Mouse (Mus musculus): Measurements from ENCODE around the gene Olfr283. TPM values are rescaled to one million over a fixed set of nuclear protein-coding genes. Genes with fewer than 3 reads are reported as not detected.

Olfr283 gene
- polyA plus RNA-seq, 1 experiment from 2014 or later, result not detected

DNA sequence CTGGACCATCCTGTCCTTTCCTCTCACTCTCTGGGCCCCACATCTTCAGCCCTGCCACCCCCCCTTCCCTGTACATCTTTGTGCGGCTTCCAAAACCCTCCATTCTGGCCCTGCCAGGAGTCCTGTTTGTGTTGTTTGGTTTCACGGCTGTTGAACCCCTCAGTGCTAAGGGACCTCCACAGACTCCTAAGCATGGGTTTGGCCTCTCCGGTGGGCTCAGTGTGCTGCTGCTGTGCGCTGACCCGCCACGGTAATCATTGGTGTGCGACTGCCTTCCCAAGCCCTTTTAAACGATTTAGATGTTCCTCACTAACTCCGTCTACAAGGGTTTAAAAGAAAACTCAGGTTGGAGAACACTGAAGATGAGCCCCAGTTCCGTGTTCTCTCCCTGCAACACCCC, 21.6 kb upstream of the Olfr283 start:
- H3K27ac ChIP-seq (ENCODE audit: poor library complexity, severe bottlenecking), result no peak overlapping the region

DNA sequence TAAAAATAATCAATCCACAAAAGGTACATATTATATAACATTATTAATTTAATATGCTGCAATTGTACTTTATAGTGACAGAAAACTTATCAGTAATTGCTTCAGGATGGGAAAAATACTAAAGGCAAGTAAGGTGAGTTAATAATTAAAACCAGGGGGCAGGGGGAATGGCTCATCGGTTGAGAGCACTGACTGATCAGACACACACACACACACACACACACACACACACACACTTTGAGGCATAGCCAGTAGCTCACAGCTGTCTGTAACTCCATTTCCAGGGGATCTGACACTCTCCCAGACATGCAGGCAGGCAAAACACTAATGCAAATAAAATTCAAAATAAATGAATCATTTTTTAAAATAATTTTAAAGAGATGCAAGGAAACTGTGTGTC, 16.4 kb upstream of the Olfr283 start:
- 77% methylated on average over 1 of the region's 1 CpGs for WGBS
- ATAC-seq (ENCODE audit: insufficient number of reproducible peaks, low FRiP score), result no peak

More for the DNA sequence above, 21.6 kb upstream of the Olfr283 start:
- Histone ChIP-seq H3K9ac (no peak overlapping the region), H3K4me3 (no peak overlapping the region), H3K4me1 (replicated peaks) (no peaks in the 10 kb centered on the region), H3K27me3 (replicated peaks) (peaks cover 4% of the 10 kb centered on the region; the same call in 1 of the 2 replicates), H3K9me3 (replicated peaks) (peaks cover 3% of the 10 kb centered on the region; the same call in 1 of the 2 replicates), H3K4me2 (no peak overlapping the region), H3K36me3 (no peaks in the 10 kb centered on the region)
- 82% methylated on average over 10 of the region's 10 CpGs for WGBS
- ATAC-seq (ENCODE audit: insufficient number of reproducible peaks, low FRiP score), result no peak

DNA sequence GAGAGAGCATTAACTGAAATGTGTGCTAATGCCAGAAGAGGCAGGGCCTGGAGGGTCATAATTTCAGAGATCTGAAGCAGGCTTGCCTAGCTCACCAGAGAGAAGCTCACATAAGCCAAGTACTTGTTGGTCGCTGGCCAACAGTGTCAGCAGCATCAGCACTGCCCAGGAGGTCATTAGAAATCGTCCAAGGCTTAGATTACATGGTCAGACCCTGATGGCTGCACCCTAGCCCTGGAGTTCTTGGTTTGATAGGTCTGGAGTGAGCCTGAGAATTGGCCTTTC, 11.1 kb upstream of the Olfr283 start:
- WGBS, result 42% methylated on average over 2 of the region's 2 CpGs
- no peak for ATAC-seq (ENCODE audit: insufficient number of reproducible peaks, low FRiP score)
- no peak overlapping the region for H3K27ac ChIP-seq (ENCODE audit: poor library complexity, severe bottlenecking)

More for the DNA sequence above, 16.4 kb upstream of the Olfr283 start:
- Histone ChIP-seq H3K4me1 (replicated peaks) (no peaks in the 10 kb centered on the region), H3K36me3 (no peaks in the 10 kb centered on the region), H3K4me3 (no peak overlapping the region), H3K27ac (ENCODE audit: poor library complexity, severe bottlenecking) (no peak overlapping the region), H3K4me2 (no peak overlapping the region), H3K9me3 (replicated peaks) (peaks cover 11% of the 10 kb centered on the region), H3K27me3 (replicated peaks) (peaks cover 4% of the 10 kb centered on the region; the same call in 1 of the 2 replicates), H3K9ac (no peak overlapping the region)

DNA sequence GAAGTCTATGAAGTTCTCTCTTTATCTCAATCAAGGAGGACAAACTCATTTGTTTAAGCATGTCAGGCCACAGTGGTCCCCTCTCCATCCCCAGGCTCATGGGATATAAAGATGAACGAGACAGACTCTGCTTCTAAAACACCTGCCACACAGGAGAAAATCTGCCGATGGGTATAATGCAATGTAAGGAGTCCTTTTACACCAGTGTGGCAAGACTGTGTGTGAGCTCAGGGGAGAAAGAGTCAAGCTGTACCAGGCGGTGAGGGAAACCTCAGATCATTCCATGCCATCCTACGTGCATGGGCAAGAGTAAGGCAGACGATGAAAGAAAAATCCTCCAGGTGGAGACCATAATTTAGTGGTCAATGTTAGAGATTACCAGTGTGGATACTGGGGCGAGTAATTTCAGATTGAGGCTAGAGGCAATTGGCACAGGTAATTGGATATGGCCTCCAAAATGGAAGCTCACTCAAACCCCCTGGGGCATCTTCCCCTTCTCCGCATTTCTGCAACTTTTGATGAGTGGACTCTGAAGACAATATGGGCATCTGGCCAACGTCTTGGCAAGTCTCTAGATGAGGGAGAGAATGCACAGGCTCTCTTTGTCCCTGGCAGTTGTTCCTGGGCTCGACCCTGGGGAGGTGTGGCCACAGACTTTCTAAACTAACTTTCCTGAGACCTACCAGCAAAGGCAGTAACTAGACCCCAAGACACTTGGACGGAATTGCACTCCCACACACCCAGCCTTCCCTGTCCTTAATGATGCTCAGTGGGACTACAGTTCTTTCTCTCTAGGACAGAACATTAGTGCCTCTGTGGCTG, 10.5 kb upstream of the Olfr283 start:
- H3K4me3 ChIP-seq, result no peak overlapping the region
- no peaks in the 10 kb centered on the region for H3K36me3 ChIP-seq
- WGBS, result 64% methylated on average over 10 of the region's 10 CpGs
- no peak for ATAC-seq (ENCODE audit: insufficient number of reproducible peaks, low FRiP score)
- H3K9me3 ChIP-seq (replicated peaks), result peaks cover 11% of the 10 kb centered on the region
- H3K4me1 ChIP-seq (replicated peaks), result no peaks in the 10 kb centered on the region
- H3K27me3 ChIP-seq (replicated peaks), result no peaks in the 10 kb centered on the region; the same call in 1 of the 2 replicates
- H3K9ac ChIP-seq, result no peak overlapping the region
- H3K27ac ChIP-seq (ENCODE audit: poor library complexity, severe bottlenecking), result no peak overlapping the region
- no peak overlapping the region for H3K4me2 ChIP-seq

More for the DNA sequence above, 11.1 kb upstream of the Olfr283 start:
- H3K4me3 ChIP-seq, result no peak overlapping the region
- H3K27me3 ChIP-seq (replicated peaks), result no peaks in the 10 kb centered on the region; the same call in 1 of the 2 replicates
- no peaks in the 10 kb centered on the region for H3K4me1 ChIP-seq (replicated peaks)
- H3K9ac ChIP-seq, result no peak overlapping the region
- H3K9me3 ChIP-seq (replicated peaks), result peaks cover 11% of the 10 kb centered on the region
- H3K36me3 ChIP-seq, result no peaks in the 10 kb centered on the region
- H3K4me2 ChIP-seq, result no peak overlapping the region

DNA sequence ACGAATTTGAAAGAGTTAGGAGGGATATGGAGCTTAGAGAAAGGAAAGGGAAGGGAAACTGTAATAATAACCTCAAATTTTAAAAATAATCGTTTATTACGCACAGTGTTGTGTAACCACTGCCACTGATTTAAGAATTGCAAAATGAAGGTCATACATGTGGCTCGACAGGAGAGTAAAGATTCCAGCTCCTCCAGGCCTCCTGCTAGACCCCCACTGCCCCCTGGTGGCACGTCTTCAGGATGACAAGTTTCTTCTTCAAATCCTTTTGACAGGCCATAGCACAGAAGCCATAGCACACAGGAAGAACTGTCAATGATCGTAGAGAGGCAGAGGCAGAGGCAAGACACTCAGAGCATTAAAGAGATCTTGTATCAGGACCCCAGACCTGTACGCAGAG, 9.1 kb upstream of the Olfr283 start:
- Histone ChIP-seq H3K4me1 (replicated peaks) (no peaks in the 10 kb centered on the region), H3K4me3 (no peak overlapping the region), H3K27me3 (replicated peaks) (no peaks in the 10 kb centered on the region; the same call in 1 of the 2 replicates), H3K4me2 (no peak overlapping the region), H3K27ac (ENCODE audit: poor library complexity, severe bottlenecking) (no peak overlapping the region), H3K36me3 (no peaks in the 10 kb centered on the region), H3K9ac (no peak overlapping the region), H3K9me3 (replicated peaks) (peaks cover 6% of the 10 kb centered on the region)
- WGBS, result 28% methylated on average over 7 of the region's 7 CpGs
- no peak for ATAC-seq (ENCODE audit: insufficient number of reproducible peaks, low FRiP score)

DNA sequence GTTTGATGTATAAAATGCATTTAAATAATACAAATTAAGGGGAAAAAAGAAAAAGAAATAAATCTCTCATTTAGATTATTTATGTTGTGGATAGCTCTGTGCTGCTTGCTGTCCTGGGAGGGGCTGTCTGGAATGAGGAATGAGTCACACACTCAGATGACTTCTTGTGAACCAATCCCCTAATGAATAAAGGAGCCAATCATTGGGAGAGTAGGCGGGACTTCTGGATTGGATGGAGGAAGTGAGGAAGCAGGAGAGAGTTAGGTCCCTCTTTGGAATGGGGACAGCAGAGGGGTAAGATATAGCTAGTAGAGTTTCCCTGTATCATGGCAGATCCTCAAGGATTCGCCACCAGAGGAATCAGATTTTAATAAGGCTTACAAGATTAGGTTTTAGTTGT, 6.9 kb upstream of the Olfr283 start:
- ATAC-seq (ENCODE audit: insufficient number of reproducible peaks, low FRiP score), result no peak
- Histone ChIP-seq H3K4me2 (no peak overlapping the region), H3K27ac (ENCODE audit: poor library complexity, severe bottlenecking) (no peak overlapping the region), H3K9ac (no peak overlapping the region), H3K4me3 (no peak overlapping the region), H3K27me3 (replicated peaks) (no peaks in the 10 kb centered on the region; the same call in 1 of the 2 replicates), H3K36me3 (no peaks in the 10 kb centered on the region), H3K9me3 (replicated peaks) (no peaks in the 10 kb centered on the region), H3K4me1 (replicated peaks) (no peaks in the 10 kb centered on the region)
- WGBS, result 73% methylated on average over 2 of the region's 2 CpGs

DNA sequence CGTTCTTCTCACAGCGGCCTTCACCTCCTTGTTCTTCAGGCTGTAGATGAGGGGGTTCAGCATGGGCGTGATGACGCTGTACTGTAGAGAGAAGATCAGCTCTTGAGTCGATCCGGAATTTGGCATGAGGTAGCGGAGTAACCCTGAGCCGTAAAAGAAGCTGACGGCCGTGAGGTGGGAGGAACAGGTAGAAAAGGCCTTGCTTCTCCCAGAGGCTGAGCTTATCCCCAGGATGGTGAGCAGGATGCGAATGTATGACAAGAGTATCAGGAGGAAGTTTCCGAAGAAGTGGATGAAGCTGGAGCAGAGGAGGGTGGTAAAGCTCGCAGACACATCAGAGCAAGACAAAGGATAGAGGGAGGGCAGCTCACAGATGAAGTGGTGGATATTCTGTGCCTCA, 2.5 kb downstream of the Olfr283 start:
- 84% methylated on average over 13 of the region's 13 CpGs for WGBS
- Histone ChIP-seq H3K27ac (ENCODE audit: poor library complexity, severe bottlenecking) (no peak overlapping the region), H3K9me3 (replicated peaks) (no peaks in the 10 kb centered on the region), H3K4me2 (no peak overlapping the region), H3K36me3 (no peaks in the 10 kb centered on the region), H3K4me1 (replicated peaks) (no peaks in the 10 kb centered on the region), H3K27me3 (replicated peaks) (no peaks in the 10 kb centered on the region), H3K9ac (no peak overlapping the region), H3K4me3 (no peak overlapping the region)
- ATAC-seq (ENCODE audit: insufficient number of reproducible peaks, low FRiP score), result no peak

DNA sequence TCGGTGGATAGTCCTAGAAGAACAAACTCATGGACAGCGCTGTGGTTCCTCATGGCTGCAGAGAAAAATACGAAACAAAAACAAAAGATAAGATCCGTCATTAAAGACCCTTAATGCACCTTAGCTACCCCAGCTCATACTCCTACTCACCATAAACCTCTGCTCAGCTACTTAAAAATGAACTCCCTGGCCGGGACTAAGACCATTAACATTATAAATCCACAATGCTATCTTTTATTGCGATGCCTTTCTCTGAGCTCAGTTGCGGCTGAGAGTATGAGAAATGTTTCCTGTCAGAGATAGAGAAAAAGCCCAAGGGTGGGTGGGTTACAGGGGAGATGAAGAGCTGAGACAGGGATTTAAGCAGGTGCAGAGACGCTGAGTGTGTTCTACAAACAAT, 39.9 kb downstream of the Olfr283 start, which contains the start of gene Olfr284:
Olfr284 (minus strand) TSS at position 101 of the 400 bp plus-strand sequence.
- Histone ChIP-seq H3K4me2 (no peak within 1 kb of the TSS), H3K4me3 (no peak within 1 kb of the TSS), H3K27ac (ENCODE audit: poor library complexity, severe bottlenecking) (no peak within 1 kb of the TSS), H3K27me3 (replicated peaks) (no peaks in the 10 kb centered on the region), H3K36me3 (no peaks in the 10 kb centered on the region), H3K4me1 (replicated peaks) (no peaks in the 10 kb centered on the region), H3K9me3 (replicated peaks) (no peaks in the 10 kb centered on the region), H3K9ac (no peak within 1 kb of the TSS)
- no peak for ATAC-seq (ENCODE audit: insufficient number of reproducible peaks, low FRiP score)
- WGBS, result 73% methylated on average over 8 of the region's 8 CpGs

Other genes starting within 250 kb of the Olfr283 start
- gene Asb8, start 215.3 kb downstream of the Olfr283 start, polyA plus RNA-seq (2016; fragmentation: Nextera tagmentation; extraction: Ambion mirVana), result 76.2 and 78.9 TPM in 2 replicates
- 1.4 TPM in 2 replicates for gene Ccdc184, start 213.8 kb downstream of the Olfr283 start, polyA plus RNA-seq (2016; fragmentation: Nextera tagmentation; extraction: Ambion mirVana)
- not detected in 2 replicates for gene Olfr288, start 185.4 kb downstream of the Olfr283 start, polyA plus RNA-seq (2016; fragmentation: Nextera tagmentation; extraction: Ambion mirVana)
- gene Gm44579, start 160.0 kb downstream of the Olfr283 start, polyA plus RNA-seq (2016; fragmentation: Nextera tagmentation; extraction: Ambion mirVana), result not detected in 2 replicates
- not detected in 2 replicates for gene Olfr287, start 159.9 kb downstream of the Olfr283 start, polyA plus RNA-seq (2016; fragmentation: Nextera tagmentation; extraction: Ambion mirVana)
- gene Olfr286, start 146.5 kb downstream of the Olfr283 start, polyA plus RNA-seq (2016; fragmentation: Nextera tagmentation; extraction: Ambion mirVana), result not detected in 2 replicates
- not detected in 2 replicates for gene H1fnt, start 123.7 kb downstream of the Olfr283 start, polyA plus RNA-seq (2016; fragmentation: Nextera tagmentation; extraction: Ambion mirVana)
- gene Zfp641, start 84.8 kb downstream of the Olfr283 start, polyA plus RNA-seq (2016; fragmentation: Nextera tagmentation; extraction: Ambion mirVana), result 1.5 and 1.7 TPM in 2 replicates
- not detected in 2 replicates for gene Olfr285, start 63.6 kb downstream of the Olfr283 start, polyA plus RNA-seq (2016; fragmentation: Nextera tagmentation; extraction: Ambion mirVana)
- not detected in 2 replicates for gene Olfr284, start 40.0 kb downstream of the Olfr283 start, polyA plus RNA-seq (2016; fragmentation: Nextera tagmentation; extraction: Ambion mirVana)
- gene Olfr282, start 50.3 kb upstream of the Olfr283 start, polyA plus RNA-seq (2016; fragmentation: Nextera tagmentation; extraction: Ambion mirVana), result not detected in 2 replicates
- gene Olfr281, start 71.6 kb upstream of the Olfr283 start, polyA plus RNA-seq (2016; fragmentation: Nextera tagmentation; extraction: Ambion mirVana), result not detected in 2 replicates
- not detected in 2 replicates for gene OR5BS1P, start 89.0 kb upstream of the Olfr283 start, polyA plus RNA-seq (2016; fragmentation: Nextera tagmentation; extraction: Ambion mirVana)
- not detected in 2 replicates for gene Lalba, start 101.8 kb upstream of the Olfr283 start, polyA plus RNA-seq (2016; fragmentation: Nextera tagmentation; extraction: Ambion mirVana)
- gene Olfr279, start 111.5 kb upstream of the Olfr283 start, polyA plus RNA-seq (2016; fragmentation: Nextera tagmentation; extraction: Ambion mirVana), result not detected in 2 replicates
- gene Kansl2, start 153.3 kb upstream of the Olfr283 start, polyA plus RNA-seq (2016; fragmentation: Nextera tagmentation; extraction: Ambion mirVana), result 95.9 and 99.7 TPM in 2 replicates
- gene Ccnt1, start 190.0 kb upstream of the Olfr283 start, polyA plus RNA-seq (2016; fragmentation: Nextera tagmentation; extraction: Ambion mirVana), result 37.9 and 39.5 TPM in 2 replicates
- not detected in 2 replicates for gene 4930415O20Rik, start 190.1 kb upstream of the Olfr283 start, polyA plus RNA-seq (2016; fragmentation: Nextera tagmentation; extraction: Ambion mirVana)
- 46.7 and 46.8 TPM in 2 replicates for gene Adcy6, start 229.1 kb upstream of the Olfr283 start, polyA plus RNA-seq (2016; fragmentation: Nextera tagmentation; extraction: Ambion mirVana)
- gene Cacnb3, start 249.9 kb upstream of the Olfr283 start, polyA plus RNA-seq (2016; fragmentation: Nextera tagmentation; extraction: Ambion mirVana), result 9.5 and 10.3 TPM in 2 replicates

Measured in heart, embryonic 12.5 days (tissue).